Mouse (Mus musculus) testis, postnatal 10 days (tissue): ENCODE results near the gene Itga9.

Experiments
- DNase-seq: peaks from one replicate; pipeline ENCODE4 v3.0.0; 2021; ENCODE audit warnings: low spot score

Itga9 gene

GRCm38 (mm10) chr9:118776880-118777438, 170.5 kb downstream of the Itga9 start:
- no peak for DNase-seq

GRCm38 (mm10) chr9:118778596-118778995, 172.1 kb downstream of the Itga9 start:
- DNase-seq = no peak

- DNase-seq = no peak
These were observed 178.1 kb downstream of the Itga9 start for GRCm38 (mm10) chr9:118784621-118785020.

- no peak for DNase-seq
These were observed 179.3 kb downstream of the Itga9 start for GRCm38 (mm10) chr9:118785816-118786215.

GRCm38 (mm10) chr9:118788869-118789281, 182.4 kb downstream of the Itga9 start:
- DNase-seq = peak; percentile 68

- no peak for DNase-seq
These were observed 184.7 kb downstream of the Itga9 start for GRCm38 (mm10) chr9:118791231-118791630.

- DNase-seq = no peak
These were observed 186.8 kb downstream of the Itga9 start for GRCm38 (mm10) chr9:118793151-118793785.

- no peak for DNase-seq
These were observed 188.2 kb downstream of the Itga9 start for GRCm38 (mm10) chr9:118794668-118795067.

GRCm38 (mm10) chr9:118795304-118795703, 188.8 kb downstream of the Itga9 start:
- DNase-seq = no peak

GRCm38 (mm10) chr9:118799105-118799504, 192.6 kb downstream of the Itga9 start:
- DNase-seq = no peak

- peak; percentile 61 for DNase-seq
These were observed 194.9 kb downstream of the Itga9 start for GRCm38 (mm10) chr9:118801176-118801909.

GRCm38 (mm10) chr9:118801910-118802287, 195.4 kb downstream of the Itga9 start:
- DNase-seq = no peak

GRCm38 (mm10) chr9:118802380-118802779, 195.9 kb downstream of the Itga9 start:
- DNase-seq = no peak

GRCm38 (mm10) chr9:118805740-118806139, 199.2 kb downstream of the Itga9 start:
- no peak for DNase-seq

- no peak for DNase-seq
These were observed 201.2 kb downstream of the Itga9 start for GRCm38 (mm10) chr9:118807669-118808068.

GRCm38 (mm10) chr9:118812221-118812620, 205.7 kb downstream of the Itga9 start:
- no peak for DNase-seq

- DNase-seq = no peak
These were observed 207.0 kb downstream of the Itga9 start for GRCm38 (mm10) chr9:118813492-118813891.

GRCm38 (mm10) chr9:118814056-118814455, 207.6 kb downstream of the Itga9 start:
- no peak for DNase-seq

GRCm38 (mm10) chr9:118814461-118814860, 208.0 kb downstream of the Itga9 start:
- DNase-seq = no peak

- DNase-seq = no peak
These were observed 209.1 kb downstream of the Itga9 start for GRCm38 (mm10) chr9:118815543-118815942.

GRCm38 (mm10) chr9:118818508-118818907, 212.0 kb downstream of the Itga9 start:
- DNase-seq = no peak

- DNase-seq = no peak
These were observed 215.0 kb downstream of the Itga9 start for GRCm38 (mm10) chr9:118821220-118822185.
